In genomic region chr15:78744206-78744605, GRCm38 (mm10) we compare ENCODE assay signal across 8 mouse cellular contexts. TPM values are rescaled to one million over a fixed set of nuclear protein-coding genes. Genes with fewer than 3 reads are reported as not detected.
DNase-seq lines count a peak whose midpoint lies in the region; ATAC-seq and TF ChIP-seq lines count a peak whose summit lies in the region.

No protein-coding gene starts in this region.

- 0 out of 2 replicates have a peak, but pooled peaks cover 3% of the 10 kb centered on the region for H3K9me3 ChIP-seq in heart, embryonic 11.5 days (replicated peaks; ENCODE audit: control insufficient read depth, low read length)
- no peaks in the 10 kb centered on the region for H3K9me3 ChIP-seq in forebrain, postnatal 0 days (ENCODE audit: low read length)
- H3K9me3 ChIP-seq in hindbrain, embryonic 14.5 days (ENCODE audit: control insufficient read depth, low read length) = no peaks in the 10 kb centered on the region
- no peaks in the 10 kb centered on the region for H3K9me3 ChIP-seq in midbrain, embryonic 13.5 days

- no peak overlapping the region for H3K4me3 ChIP-seq in heart, embryonic 11.5 days (ENCODE audit: low read depth, low read length)
- no peak overlapping the region for H3K4me3 ChIP-seq in forebrain, postnatal 0 days (ENCODE audit: low read depth, low read length)
- H3K4me3 ChIP-seq in hindbrain, embryonic 14.5 days (replicated peaks; ENCODE audit: low read length) = no peak overlapping the region
- no peak overlapping the region for H3K4me3 ChIP-seq in midbrain, embryonic 13.5 days (replicated peaks)
- H3K4me3 ChIP-seq in small intestine, adult 2 months (ENCODE audit: low read depth, low read length) = no peak overlapping the region

- no peak overlapping the region for H3K9ac ChIP-seq in heart, embryonic 11.5 days (ENCODE audit: low read depth, low read length)
- no peak overlapping the region for H3K9ac ChIP-seq in forebrain, postnatal 0 days
- no peak overlapping the region for H3K9ac ChIP-seq in hindbrain, embryonic 14.5 days
- no peak overlapping the region for H3K9ac ChIP-seq in midbrain, embryonic 13.5 days (replicated peaks)

- TF ChIP-seq CTCF in forebrain, postnatal 0 days (IDR thresholded peaks at IDR 0.05; ENCODE audit: low read depth) = peak; percentile 100
- TF ChIP-seq CTCF in small intestine, adult 2 months (IDR thresholded peaks at IDR 0.05; ENCODE audit: extremely low read depth, insufficient read length, insufficient replicate concordance, low read depth, low read length) = peak; percentile 93; the same call in 1 of the 2 replicates

- H3K27me3 ChIP-seq in heart, embryonic 11.5 days (ENCODE audit: control insufficient read depth, insufficient read depth, low read length) = no peaks in the 10 kb centered on the region
- no peaks in the 10 kb centered on the region for H3K27me3 ChIP-seq in forebrain, postnatal 0 days (ENCODE audit: insufficient read depth, low read length)
- no peaks in the 10 kb centered on the region for H3K27me3 ChIP-seq in hindbrain, embryonic 14.5 days (ENCODE audit: control insufficient read depth, insufficient read depth, low read length)
- H3K27me3 ChIP-seq in midbrain, embryonic 13.5 days = no peaks in the 10 kb centered on the region
- H3K27me3 ChIP-seq in small intestine, adult 2 months (ENCODE audit: control insufficient read depth, insufficient read depth, low read length) = no peaks in the 10 kb centered on the region

- H3K4me1 ChIP-seq in heart, embryonic 11.5 days (ENCODE audit: control insufficient read depth, insufficient read depth, low read length) = no peaks in the 10 kb centered on the region
- no peaks in the 10 kb centered on the region for H3K4me1 ChIP-seq in forebrain, postnatal 0 days (ENCODE audit: insufficient read depth)
- H3K4me1 ChIP-seq in hindbrain, embryonic 14.5 days (replicated peaks; ENCODE audit: control insufficient read depth, insufficient read depth, low read length) = no peaks in the 10 kb centered on the region
- peaks cover 11% of the 10 kb centered on the region for H3K4me1 ChIP-seq in midbrain, embryonic 13.5 days (replicated peaks)
- no peaks in the 10 kb centered on the region for H3K4me1 ChIP-seq in small intestine, adult 2 months (ENCODE audit: control insufficient read depth, insufficient read depth, insufficient read length, low read length)

- WGBS in heart, embryonic 11.5 days (ENCODE audit: insufficient replicate concordance) = 6% methylated on average over 5 of the region's 5 CpGs
- WGBS in forebrain, postnatal 0 days = 4% methylated on average over 5 of the region's 5 CpGs
- WGBS in hindbrain, embryonic 14.5 days = 4% methylated on average over 5 of the region's 5 CpGs
- WGBS in midbrain, embryonic 13.5 days = 3% methylated on average over 5 of the region's 5 CpGs
- 10% methylated on average over 5 of the region's 5 CpGs for WGBS in small intestine, adult 2 months

- TF ChIP-seq POLR2A in small intestine, adult 2 months (IDR thresholded peaks at IDR 0.05; ENCODE audit: low read depth, low read length) = no peak

- H3K36me3 ChIP-seq in heart, embryonic 11.5 days (ENCODE audit: control insufficient read depth, insufficient read depth, low read length) = no peaks in the 10 kb centered on the region
- H3K36me3 ChIP-seq in forebrain, postnatal 0 days (ENCODE audit: insufficient read depth) = no peaks in the 10 kb centered on the region
- no peaks in the 10 kb centered on the region for H3K36me3 ChIP-seq in hindbrain, embryonic 14.5 days (replicated peaks; ENCODE audit: control insufficient read depth, insufficient read depth)
- no peaks in the 10 kb centered on the region for H3K36me3 ChIP-seq in midbrain, embryonic 13.5 days
- H3K36me3 ChIP-seq in small intestine, adult 2 months (ENCODE audit: control insufficient read depth, insufficient read depth, low read length) = no peaks in the 10 kb centered on the region

- no peak for ATAC-seq in heart, embryonic 11.5 days (replicated peaks; ENCODE audit: insufficient number of reproducible peaks, low FRiP score, low TSS enrichment)
- ATAC-seq in forebrain, postnatal 0 days = peak; percentile 81
- peak; percentile 57; the same call in 1 of the 2 replicates for ATAC-seq in hindbrain, embryonic 14.5 days (ENCODE audit: low FRiP score)
- peak; percentile 54; the same call in 1 of the 2 replicates for ATAC-seq in midbrain, embryonic 13.5 days

- DNase-seq in heart, adult 11 months = peak; percentile 95
- DNase-seq in cerebellum, adult 18-20 months = peak; percentile 38 to 65
- DNase-seq in forebrain, postnatal 0 days = peak; percentile 95
- peak; percentile 93 for DNase-seq in hindbrain, embryonic 14.5 days (ENCODE audit: low spot score)
- peak; percentile 82 for DNase-seq in left cerebral cortex, postnatal 10 days (ENCODE audit: extremely low spot score in 1 of 2, low spot score in 2 of 2)

- no peak overlapping the region for H3K27ac ChIP-seq in heart, embryonic 11.5 days (ENCODE audit: low read depth, low read length)
- peak overlapping the region; percentile 9; the same call in 1 of the 2 replicates for H3K27ac ChIP-seq in forebrain, postnatal 0 days (ENCODE audit: low read depth, low read length)
- H3K27ac ChIP-seq in hindbrain, embryonic 14.5 days = no peak overlapping the region
- H3K27ac ChIP-seq in midbrain, embryonic 13.5 days = no peak overlapping the region; the same call in 1 of the 2 replicates
- H3K27ac ChIP-seq in small intestine, adult 2 months (ENCODE audit: insufficient read depth, low read depth, low read length) = no peak overlapping the region

- H3K4me2 ChIP-seq in heart, embryonic 11.5 days = no peak overlapping the region
- no peak overlapping the region for H3K4me2 ChIP-seq in forebrain, postnatal 0 days (ENCODE audit: low read depth)
- H3K4me2 ChIP-seq in hindbrain, embryonic 14.5 days (replicated peaks) = no peak overlapping the region
- H3K4me2 ChIP-seq in midbrain, embryonic 13.5 days (replicated peaks) = no peak overlapping the region

- intact Hi-C loops in left cerebral cortex, postnatal 10 days (cut with DNase I) = loop anchor here (2.0 kb wide), 2 partner anchors 121 to 297 kb away; no protein-coding TSS in a partner anchor

RNA-seq across cellular contexts. Expression of gene Elfn2, which starts 25.6 kb away (rescaled TPM):
- polyA plus RNA-seq in heart, embryonic 11.5 days (2014; fragmentation: Nextera tagmentation; extraction: Ambion mirVana) = not detected in 2 replicates
- 33.9 and 51.6 TPM in 2 replicates for total RNA-seq in forebrain, postnatal 0 days (2014; rRNA removed)
- 8.1 and 10.1 TPM in 2 replicates for polyA plus RNA-seq in forebrain, postnatal 0 days (2015; fragmentation: Nextera tagmentation; extraction: Ambion mirVana)
- 6.0 and 8.5 TPM in 2 replicates for polyA plus RNA-seq in hindbrain, embryonic 14.5 days (2014; fragmentation: Nextera tagmentation; extraction: Ambion mirVana)
- total RNA-seq in left cerebral cortex, postnatal 10 days (2021) = 100 to 1,000 TPM in 1 of 2 experiments, 10 to 100 TPM in 1; 92.2 to 116 TPM
- polyA plus RNA-seq in midbrain, embryonic 13.5 days (2015; fragmentation: Nextera tagmentation; extraction: Ambion mirVana) = 3.0 and 3.3 TPM in 2 replicates
- 0.14 and 0.35 TPM in 2 replicates for polyA plus RNA-seq in small intestine, adult 2 months (2012; rRNA removed)

RNA-seq across cellular contexts. Expression of gene Mfng, which starts 29.1 kb away (rescaled TPM):
- 3.0 and 3.7 TPM in 2 replicates for polyA plus RNA-seq in heart, embryonic 11.5 days (2014; fragmentation: Nextera tagmentation; extraction: Ambion mirVana)
- 6.4 and 11.4 TPM in 2 replicates for total RNA-seq in forebrain, postnatal 0 days (2014; rRNA removed)
- 16.0 and 16.8 TPM in 2 replicates for polyA plus RNA-seq in forebrain, postnatal 0 days (2015; fragmentation: Nextera tagmentation; extraction: Ambion mirVana)
- 11.7 and 12.5 TPM in 2 replicates for polyA plus RNA-seq in hindbrain, embryonic 14.5 days (2014; fragmentation: Nextera tagmentation; extraction: Ambion mirVana)
- 1 to 10 TPM; 6.7 to 7.6 TPM for total RNA-seq in left cerebral cortex, postnatal 10 days (2021)
- polyA plus RNA-seq in midbrain, embryonic 13.5 days (2015; fragmentation: Nextera tagmentation; extraction: Ambion mirVana) = 83.0 and 93.7 TPM in 2 replicates
- 4.7 and 7.9 TPM in 2 replicates for polyA plus RNA-seq in small intestine, adult 2 months (2012; rRNA removed)

RNA-seq across cellular contexts. Expression of gene Card10, which starts 58.6 kb away (rescaled TPM):
- 3.7 and 4.2 TPM in 2 replicates for polyA plus RNA-seq in heart, embryonic 11.5 days (2014; fragmentation: Nextera tagmentation; extraction: Ambion mirVana)
- 0.57 and 0.77 TPM in 2 replicates for total RNA-seq in forebrain, postnatal 0 days (2014; rRNA removed)
- 1.2 and 1.7 TPM in 2 replicates for polyA plus RNA-seq in forebrain, postnatal 0 days (2015; fragmentation: Nextera tagmentation; extraction: Ambion mirVana)
- polyA plus RNA-seq in hindbrain, embryonic 14.5 days (2014; fragmentation: Nextera tagmentation; extraction: Ambion mirVana) = 2.5 and 2.6 TPM in 2 replicates
- 1 to 10 TPM; 4.3 to 5.1 TPM for total RNA-seq in left cerebral cortex, postnatal 10 days (2021)
- polyA plus RNA-seq in midbrain, embryonic 13.5 days (2015; fragmentation: Nextera tagmentation; extraction: Ambion mirVana) = 1.0 and 1.2 TPM in 2 replicates
- polyA plus RNA-seq in small intestine, adult 2 months (2012; rRNA removed) = 15.8 and 28.3 TPM in 2 replicates
